Mouse (Mus musculus): ENCODE measurements around the gene B4galnt2. TPM values are rescaled to one million over a fixed set of nuclear protein-coding genes. Genes with fewer than 3 reads are reported as not detected.
"Not testable (repeated sequence)": the region's sequence is repeated elsewhere in the genome, so short reads cannot be mapped to it uniquely, and the experiment has no call there.

B4galnt2 gene
- total RNA-seq, 2 experiments from 2014 or later = not detected

- intact Hi-C loops (cut with DNase I) = no loop called here
- no peak for DNase-seq
Observed at GRCm38 (mm10) chr11:95904290-95904689, 10.4 kb downstream of the B4galnt2 start.

GRCm38 (mm10) chr11:95896446-95897179 is 18.1 kb downstream of the B4galnt2 start:
- DNase-seq = no peak
- intact Hi-C loops (cut with DNase I) = no loop called here

GRCm38 (mm10) chr11:95890462-95891051 is 24.1 kb downstream of the B4galnt2 start:
- intact Hi-C loops (cut with DNase I) = no loop called here
- DNase-seq = no peak

- DNase-seq; intact Hi-C loops (cut with DNase I): not testable (repeated sequence)
Observed at GRCm38 (mm10) chr11:95879861-95880260, 34.8 kb downstream of the B4galnt2 start.

- peak; percentile 54 to 82 for DNase-seq
Observed at GRCm38 (mm10) chr11:95876296-95876695, 38.4 kb downstream of the B4galnt2 start.

GRCm38 (mm10) chr11:95875804-95876203 is 38.9 kb downstream of the B4galnt2 start:
- DNase-seq = no peak

More at GRCm38 (mm10) chr11:95876296-95876695, 38.4 kb downstream of the B4galnt2 start:
- intact Hi-C loops (cut with DNase I) = loop anchor here (2.0 kb wide), 3 partner anchors 105 to 249 kb away; no protein-coding TSS in a partner anchor

GRCm38 (mm10) chr11:95869918-95870470 is 44.7 kb downstream of the B4galnt2 start:
- no peak for DNase-seq
- intact Hi-C loops (cut with DNase I) = no loop called here

More at GRCm38 (mm10) chr11:95875804-95876203, 38.9 kb downstream of the B4galnt2 start:
- intact Hi-C loops (cut with DNase I) = loop anchor here (2.0 kb wide), 3 partner anchors 105 to 249 kb away; no protein-coding TSS in a partner anchor

- intact Hi-C loops (cut with DNase I) = no loop called here
- DNase-seq = no peak
Observed at GRCm38 (mm10) chr11:95869442-95869841, 45.2 kb downstream of the B4galnt2 start.

- intact Hi-C loops (cut with DNase I) = no loop called here
- no peak for DNase-seq
Observed at GRCm38 (mm10) chr11:95861397-95861796, 53.3 kb downstream of the B4galnt2 start.

GRCm38 (mm10) chr11:95860071-95860490 is 54.6 kb downstream of the B4galnt2 start:
- DNase-seq = no peak
- intact Hi-C loops (cut with DNase I) = no loop called here

GRCm38 (mm10) chr11:95859468-95859855 is 55.2 kb downstream of the B4galnt2 start:
- DNase-seq = no peak
- intact Hi-C loops (cut with DNase I) = no loop called here

- peak; percentile 98 for DNase-seq
- intact Hi-C loops (cut with DNase I) = no loop called here
Observed at GRCm38 (mm10) chr11:95858528-95859467, 55.9 kb downstream of the B4galnt2 start.

GRCm38 (mm10) chr11:95857716-95858527 is 56.8 kb downstream of the B4galnt2 start:
- intact Hi-C loops (cut with DNase I) = no loop called here
- no peak for DNase-seq

GRCm38 (mm10) chr11:95857306-95857705 is 57.4 kb downstream of the B4galnt2 start:
- intact Hi-C loops (cut with DNase I) = no loop called here
- no peak for DNase-seq

GRCm38 (mm10) chr11:95853684-95854083 is 61.0 kb downstream of the B4galnt2 start:
- intact Hi-C loops (cut with DNase I) = loop anchor here (1.0 to 2.0 kb wide), 2 partner anchors 26 to 83 kb away; no protein-coding TSS in a partner anchor
- DNase-seq = peak; percentile 76 to 78

- no peak for DNase-seq
- intact Hi-C loops (cut with DNase I) = no loop called here
Observed at GRCm38 (mm10) chr11:95850898-95851297, 63.8 kb downstream of the B4galnt2 start.

- intact Hi-C loops (cut with DNase I) = no loop called here
Observed at GRCm38 (mm10) chr11:95844935-95845334, 69.8 kb downstream of the B4galnt2 start.

GRCm38 (mm10) chr11:95843421-95843950 is 71.2 kb downstream of the B4galnt2 start:
- DNase-seq = no peak

More at GRCm38 (mm10) chr11:95844935-95845334, 69.8 kb downstream of the B4galnt2 start:
- no peak for DNase-seq

GRCm38 (mm10) chr11:95842953-95843352 is 71.7 kb downstream of the B4galnt2 start:
- intact Hi-C loops (cut with DNase I) = no loop called here
- DNase-seq = no peak

More at GRCm38 (mm10) chr11:95843421-95843950, 71.2 kb downstream of the B4galnt2 start:
- intact Hi-C loops (cut with DNase I) = no loop called here

Measured in heart, postnatal 10 days (tissue).